Mouse (Mus musculus) hindbrain, embryonic 10.5 days (tissue): ENCODE results near the gene Ttl. TPM values are rescaled to one million over a fixed set of nuclear protein-coding genes. Genes with fewer than 3 reads are reported as not detected.

Experiments used
- DNase-seq: peaks from one replicate; pipeline ENCODE4 v3.0.0-alpha.2; 2017; ENCODE audit warnings: low spot score
- H3K27ac ChIP-seq: fragments of 300-500 bp; sonication (generic); 2 replicates; pipeline ENCODE4 v1.5.1; 2016; ENCODE audit warnings: mild to moderate bottlenecking, moderate library complexity
- H3K27me3 ChIP-seq: fragments of 300-500 bp; sonication (generic); 2 replicates; pipeline ENCODE4 v1.6.1; 2016; ENCODE audit warnings: mild to moderate bottlenecking; ENCODE audit not compliant: poor library complexity, insufficient read depth, severe bottlenecking
- H3K36me3 ChIP-seq: fragments of 300-500 bp; sonication (generic); 2 replicates; pipeline ENCODE4 v1.6.1; 2016; ENCODE audit warnings: mild to moderate bottlenecking, moderate library complexity
- H3K4me1 ChIP-seq: fragments of 300-500 bp; sonication (generic); replicated peaks from 2 replicates; pipeline ENCODE4 v1.6.1; 2016; ENCODE audit warnings: mild to moderate bottlenecking
- H3K4me3 ChIP-seq: fragments of 300-500 bp; sonication (generic); 2 replicates; pipeline ENCODE4 v1.5.1; 2016; ENCODE audit warnings: mild to moderate bottlenecking, moderate library complexity
- H3K9me3 ChIP-seq: fragments of 300-500 bp; sonication (generic); 2 replicates; pipeline ENCODE4 v1.6.1; 2016; ENCODE audit warnings: mild to moderate bottlenecking, moderate library complexity
- WGBS: fragments of 180-500 bp; shearing (Covaris S2); methylation state at CpG from one replicate; pipeline ENCODE4 v1.1.7; 2016; 5-methylcytosine and 5-hydroxymethylcytosine counted together
- polyA plus RNA-seq: library from polyadenylated mRNA; unstranded; fragments of >200 nt; fragmentation: Nextera tagmentation; extraction: Ambion mirVana; gene quantifications from 2 replicates; pipeline ENCODE4 v1.2.1, GENCODE M21; 2016

Gene Ttl
- 13.0 and 14.1 TPM in 2 replicates for polyA plus RNA-seq

DNA sequence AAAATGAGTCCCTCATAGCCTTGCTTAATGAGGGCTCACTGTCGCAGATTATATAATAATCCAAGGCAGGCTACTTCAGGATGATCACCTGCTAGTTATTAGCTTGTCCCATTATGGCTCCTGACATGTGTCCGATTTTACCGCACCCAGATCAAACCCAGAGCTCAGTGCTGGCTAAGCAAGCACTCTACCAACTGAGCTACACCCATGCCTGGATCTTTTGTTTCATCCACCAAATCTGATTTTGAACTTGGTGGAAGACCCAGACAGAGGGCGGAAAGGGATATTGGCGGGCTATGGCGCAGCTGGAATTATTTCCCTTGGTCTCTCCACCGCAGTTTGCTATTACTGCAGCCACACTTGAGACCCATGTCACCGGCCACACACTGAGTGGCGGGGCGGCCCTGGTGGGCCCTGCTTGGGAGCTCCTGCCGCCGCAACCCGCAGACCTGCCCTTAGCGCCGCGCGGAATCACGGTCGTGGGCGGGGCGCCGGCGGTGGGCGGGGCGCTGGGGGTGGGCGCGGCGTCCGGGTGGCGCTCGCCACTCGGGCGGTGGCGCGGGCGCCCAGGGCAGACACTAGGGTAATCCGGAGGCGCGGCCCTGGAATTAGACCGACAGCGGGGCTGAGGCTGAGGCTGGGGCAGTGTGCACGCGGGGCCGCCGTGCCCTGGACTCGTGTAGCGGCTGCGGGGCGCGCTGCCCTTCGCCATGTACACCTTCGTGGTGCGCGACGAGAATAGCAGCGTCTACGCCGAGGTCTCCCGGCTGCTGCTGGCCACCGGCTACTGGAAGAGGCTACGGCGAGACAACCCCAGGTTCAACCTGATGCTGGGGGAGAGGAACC, at the start of gene Ttl:
TSS of gene Ttl (plus strand) at position 506 of the 846 bp plus-strand sequence.
- H3K36me3 ChIP-seq = peaks cover 24% of the 10 kb centered on the region
- peaks cover 3% of the 10 kb centered on the region; the same call in 1 of the 2 replicates for H3K27me3 ChIP-seq
- H3K4me3 ChIP-seq = peak within 1 kb of the TSS; percentile 86
- no peaks in the 10 kb centered on the region for H3K9me3 ChIP-seq
- peak within 1 kb of the TSS; percentile 91 for H3K27ac ChIP-seq
- peaks cover 24% of the 10 kb centered on the region for H3K4me1 ChIP-seq
- peak; percentile 81 for DNase-seq
- WGBS = 2% methylated on average over 62 of the region's 62 CpGs

DNA sequence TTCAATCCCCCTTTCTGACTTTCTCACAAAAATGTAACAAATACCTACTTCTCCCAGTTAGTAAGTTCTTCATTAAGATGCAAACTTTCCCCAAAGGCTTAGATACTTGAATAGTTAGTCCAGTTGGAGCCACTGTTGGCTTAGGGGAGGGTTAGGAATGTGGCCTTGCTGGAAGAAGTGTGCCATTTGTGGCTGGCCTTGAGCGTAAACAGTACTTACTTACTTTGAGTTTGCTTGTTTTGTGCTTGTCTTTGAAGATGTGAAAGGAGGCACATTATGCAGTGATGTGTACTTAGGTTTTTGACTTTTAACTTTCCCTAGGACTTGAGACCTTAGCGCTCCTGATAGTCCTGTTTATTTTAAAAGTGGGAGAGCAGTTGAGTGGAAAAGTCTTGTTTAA, 45.6 kb upstream of the Ttl start:
- 80% methylated on average over 2 of the region's 2 CpGs for WGBS

DNA sequence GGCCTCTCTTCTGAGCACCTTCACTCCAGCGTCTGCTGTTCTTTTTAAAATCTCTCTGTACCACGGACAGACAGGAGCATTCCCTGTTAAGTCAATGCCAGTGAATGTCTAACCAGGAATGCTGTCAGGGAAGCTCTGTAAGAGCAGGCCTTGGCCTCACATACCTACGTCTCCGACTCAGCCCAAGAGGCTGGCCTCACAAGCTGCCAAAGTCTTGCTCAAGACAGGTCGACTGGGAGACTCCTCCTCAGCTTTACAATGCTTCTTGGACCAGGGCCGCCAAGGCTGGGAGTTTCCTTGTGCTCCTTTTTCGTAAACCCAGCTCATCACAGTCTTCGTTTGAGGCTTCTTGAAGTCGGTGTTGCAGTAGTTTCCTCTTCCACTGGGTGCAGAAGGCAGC, 40.9 kb upstream of the Ttl start:
- WGBS = 82% methylated on average over 9 of the region's 9 CpGs
- DNase-seq = no peak

More for the DNA sequence above, 45.6 kb upstream of the Ttl start:
- Histone ChIP-seq H3K9me3 (no peaks in the 10 kb centered on the region), H3K4me1 (no peaks in the 10 kb centered on the region), H3K4me3 (no peak overlapping the region), H3K36me3 (no peaks in the 10 kb centered on the region; the same call in 1 of the 2 replicates), H3K27me3 (no peaks in the 10 kb centered on the region), H3K27ac (no peak overlapping the region)
- no peak for DNase-seq

GRCm38 (mm10) chr2:129035381-129035780, 30.4 kb upstream of the Ttl start:
- peaks cover 13% of the 10 kb centered on the region for H3K4me1 ChIP-seq
- no peaks in the 10 kb centered on the region for H3K36me3 ChIP-seq
- peaks cover 44% of the 10 kb centered on the region for H3K27me3 ChIP-seq
- H3K27ac ChIP-seq = no peak overlapping the region
- H3K9me3 ChIP-seq = no peaks in the 10 kb centered on the region
- no peak overlapping the region for H3K4me3 ChIP-seq
- no peak for DNase-seq
- 81% methylated on average over 5 of the region's 5 CpGs for WGBS

More for the DNA sequence above, 40.9 kb upstream of the Ttl start:
- H3K4me1 ChIP-seq = 0 out of 2 replicates have a peak, but pooled peaks cover 2% of the 10 kb centered on the region
- H3K4me3 ChIP-seq = no peak overlapping the region
- H3K36me3 ChIP-seq = no peaks in the 10 kb centered on the region
- no peaks in the 10 kb centered on the region for H3K9me3 ChIP-seq
- no peak overlapping the region for H3K27ac ChIP-seq
- H3K27me3 ChIP-seq = no peaks in the 10 kb centered on the region

- peaks cover 56% of the 10 kb centered on the region for H3K27me3 ChIP-seq
Measured at GRCm38 (mm10) chr2:129038426-129038936, 27.3 kb upstream of the Ttl start.

DNA sequence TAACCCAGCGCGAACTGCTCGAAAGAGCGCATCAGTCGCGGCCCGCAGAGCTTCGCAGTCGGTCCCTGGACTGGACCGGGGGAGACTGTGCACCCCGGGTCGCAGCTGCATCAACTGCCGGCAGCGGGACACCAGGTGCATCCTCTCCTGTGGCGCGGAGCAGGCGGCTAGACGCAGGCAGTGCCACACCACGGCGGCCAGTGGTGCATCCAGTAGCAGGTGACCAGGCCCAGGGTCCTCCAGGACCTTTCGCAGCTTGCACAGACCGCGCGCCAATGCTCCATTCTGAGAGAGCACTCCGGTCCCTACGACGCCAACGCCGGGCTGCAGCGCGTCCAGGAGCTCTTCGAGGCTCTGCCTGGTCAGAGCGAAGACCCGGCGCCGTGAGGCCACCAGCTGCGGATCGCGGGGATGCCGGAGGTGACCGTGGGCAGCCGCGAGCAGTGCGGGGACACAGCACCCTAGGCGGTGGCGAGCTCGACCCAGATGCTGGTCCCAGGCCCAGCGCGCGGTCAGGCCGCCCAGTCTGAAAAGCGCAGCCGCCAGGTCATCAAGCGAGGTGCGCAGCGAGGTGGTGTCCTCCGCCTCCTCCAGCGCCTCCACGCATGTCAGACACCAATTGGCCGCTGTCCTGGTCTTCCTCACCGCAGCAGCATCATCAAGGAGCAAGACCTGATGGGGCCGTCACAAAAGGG, 26.7 kb upstream of the Ttl start:
- no peaks in the 10 kb centered on the region for H3K9me3 ChIP-seq
- H3K4me3 ChIP-seq = peak overlapping the region; percentile 62
- H3K4me1 ChIP-seq = peaks cover 13% of the 10 kb centered on the region
- H3K27ac ChIP-seq = peak overlapping the region; percentile 82
- peaks cover 56% of the 10 kb centered on the region for H3K27me3 ChIP-seq
- peak; percentile 62 for DNase-seq
- 3% methylated on average over 62 of the region's 62 CpGs for WGBS
- no peaks in the 10 kb centered on the region for H3K36me3 ChIP-seq

More at GRCm38 (mm10) chr2:129038426-129038936, 27.3 kb upstream of the Ttl start:
- no peak for DNase-seq
- Histone ChIP-seq H3K36me3 (no peaks in the 10 kb centered on the region), H3K27ac (no peak overlapping the region; the same call in 1 of the 2 replicates), H3K4me3 (peak overlapping the region; percentile 62), H3K4me1 (peaks cover 13% of the 10 kb centered on the region), H3K9me3 (no peaks in the 10 kb centered on the region)
- WGBS = 36% methylated on average over 15 of the region's 15 CpGs

DNA sequence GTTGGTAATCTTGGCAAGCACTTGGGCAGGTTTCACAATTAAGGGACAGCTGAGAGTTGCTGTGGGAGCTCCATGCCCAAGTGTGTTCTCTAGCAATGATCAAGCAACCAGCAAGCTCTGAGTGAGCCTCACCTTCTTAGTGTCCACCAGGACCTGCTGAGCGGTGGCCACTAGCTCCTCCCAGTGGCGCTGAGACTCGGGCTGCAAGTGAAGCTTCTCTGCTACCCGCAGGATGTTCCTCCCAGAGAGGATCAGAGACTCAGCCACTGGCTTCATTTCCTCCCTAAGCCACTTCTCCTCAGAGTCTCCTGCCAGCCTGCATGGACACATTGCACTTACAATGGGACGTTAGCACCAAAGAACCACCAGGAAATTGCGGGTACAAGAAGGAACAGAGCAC, 25.2 kb upstream of the Ttl start:
- 33% methylated on average over 6 of the region's 6 CpGs for WGBS
- no peaks in the 10 kb centered on the region for H3K9me3 ChIP-seq
- peaks cover 13% of the 10 kb centered on the region for H3K4me1 ChIP-seq
- H3K27me3 ChIP-seq = peaks cover 56% of the 10 kb centered on the region
- DNase-seq = no peak
- H3K4me3 ChIP-seq = no peak overlapping the region
- no peaks in the 10 kb centered on the region for H3K36me3 ChIP-seq
- H3K27ac ChIP-seq = no peak overlapping the region

GRCm38 (mm10) chr2:129046172-129046845, 19.4 kb upstream of the Ttl start:
- H3K27me3 ChIP-seq = peaks cover 3% of the 10 kb centered on the region; the same call in 1 of the 2 replicates

DNA sequence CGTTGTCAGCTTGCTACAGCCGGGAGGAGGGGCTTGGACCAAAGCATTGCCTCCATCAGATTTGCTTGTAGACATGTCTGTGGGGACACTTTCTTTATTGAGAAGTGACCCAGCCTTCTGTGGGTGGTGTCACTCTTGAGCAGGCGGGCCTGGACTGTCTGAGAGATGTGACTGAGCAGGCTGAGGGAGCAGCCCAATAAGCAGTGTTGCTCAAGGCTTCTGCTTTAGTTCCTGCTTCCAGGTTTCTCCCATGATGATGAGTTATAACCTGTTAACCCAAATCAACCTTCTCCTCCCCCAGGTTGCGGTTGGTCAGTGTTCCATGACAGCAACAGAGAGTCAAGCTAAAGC, 18.9 kb upstream of the Ttl start:
- no peak overlapping the region for H3K4me3 ChIP-seq
- no peak overlapping the region for H3K27ac ChIP-seq
- DNase-seq = no peak
- no peaks in the 10 kb centered on the region for H3K4me1 ChIP-seq
- H3K9me3 ChIP-seq = no peaks in the 10 kb centered on the region
- no peaks in the 10 kb centered on the region for H3K36me3 ChIP-seq
- no peaks in the 10 kb centered on the region for H3K27me3 ChIP-seq
- WGBS = 88% methylated on average over 4 of the region's 4 CpGs

More at GRCm38 (mm10) chr2:129046172-129046845, 19.4 kb upstream of the Ttl start:
- H3K4me1 ChIP-seq = no peaks in the 10 kb centered on the region
- WGBS = 83% methylated on average over 6 of the region's 6 CpGs
- no peaks in the 10 kb centered on the region for H3K36me3 ChIP-seq
- H3K4me3 ChIP-seq = no peak overlapping the region
- no peak for DNase-seq
- no peak overlapping the region for H3K27ac ChIP-seq
- H3K9me3 ChIP-seq = no peaks in the 10 kb centered on the region

- Histone ChIP-seq H3K9me3 (no peaks in the 10 kb centered on the region), H3K36me3 (no peaks in the 10 kb centered on the region), H3K27me3 (no peaks in the 10 kb centered on the region), H3K4me1 (no peaks in the 10 kb centered on the region), H3K4me3 (no peak within 1 kb of the TSS), H3K27ac (no peak within 1 kb of the TSS)
- 79% methylated on average over 8 of the region's 8 CpGs for WGBS
- no peak for DNase-seq
Measured at GRCm38 (mm10) chr2:129047811-129048210, 17.9 kb upstream of the Ttl start, which contains the start of gene Vinac1. Vinac1 (minus strand) TSS chr2:129048172.

- WGBS = 83% methylated on average over 4 of the region's 4 CpGs
- Histone ChIP-seq H3K9me3 (peaks cover 6% of the 10 kb centered on the region; the same call in 1 of the 2 replicates), H3K27me3 (no peaks in the 10 kb centered on the region), H3K36me3 (no peaks in the 10 kb centered on the region), H3K4me1 (no peaks in the 10 kb centered on the region), H3K27ac (no peak overlapping the region), H3K4me3 (no peak overlapping the region)
- no peak for DNase-seq
Measured at GRCm38 (mm10) chr2:129052451-129052983, 13.2 kb upstream of the Ttl start.

DNA sequence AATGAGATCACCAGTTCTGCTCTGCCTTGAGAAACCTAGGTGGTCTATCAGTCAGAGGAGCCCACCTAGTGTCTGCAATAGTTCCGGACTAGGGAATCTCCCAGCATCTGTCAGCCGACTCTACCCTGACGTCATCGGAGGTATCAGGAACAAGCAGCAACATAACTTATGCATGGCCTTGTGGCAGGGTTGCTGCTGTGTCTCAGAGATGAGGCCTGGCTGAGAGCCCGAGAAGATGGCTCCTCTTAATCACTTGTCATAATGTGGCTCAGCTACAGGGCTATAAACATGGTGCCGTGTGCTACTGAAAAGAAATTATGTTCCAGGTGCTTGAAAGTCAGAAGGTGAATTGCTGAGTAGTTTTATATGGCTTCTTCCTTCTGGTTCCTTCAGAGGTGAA, 10.0 kb upstream of the Ttl start:
- no peaks in the 10 kb centered on the region; the same call in 1 of the 2 replicates for H3K36me3 ChIP-seq
- H3K27ac ChIP-seq = no peak overlapping the region
- H3K27me3 ChIP-seq = no peaks in the 10 kb centered on the region
- no peaks in the 10 kb centered on the region for H3K4me1 ChIP-seq
- no peak overlapping the region for H3K4me3 ChIP-seq
- H3K9me3 ChIP-seq = peaks cover 14% of the 10 kb centered on the region
- 92% methylated on average over 6 of the region's 6 CpGs for WGBS
- DNase-seq = no peak
